Mouse (Mus musculus) heart, adult 2 months (tissue): ENCODE measurements at regions not wholly inside any gene's neighbourhood (a gene's known extent, or its start where the extent isn't known, plus 50 kb on each side); places are given as distances from the start of the nearest gene placed in this dataset.

ENCODE experiments used
- CTCF ChIP-seq: fragments of 200-600 bp; IDR thresholded peaks from 2 replicates; pipeline ENCODE4 v1.8.1; 2022; ENCODE audit warnings: antibody characterized with exemption, mild to moderate bottlenecking, moderate library complexity
- EP300 ChIP-seq: fragments of 200-500 bp; IDR thresholded peaks from 2 replicates; pipeline ENCODE4 v1.6.1; 2011; ENCODE audit warnings: low read depth, low read length, control low read depth; ENCODE audit not compliant: insufficient read depth
- POLR2A ChIP-seq: fragments of 200-500 bp; IDR thresholded peaks from 2 replicates; pipeline ENCODE4 v1.6.1; 2011; ENCODE audit warnings: mild to moderate bottlenecking, low read depth, low read length, control low read depth; ENCODE audit not compliant: insufficient read depth

- TF ChIP-seq CTCF (no peak), POLR2A (no peak), EP300 (no peak)
Observed at GRCm38 (mm10) chr2:50495141-50496056, 198.8 kb upstream of the Mmadhc start.
